ENCODE assay signal across 25 mouse cellular contexts in genomic region chr14:22620191-22620590, GRCm38 (mm10).
A peak's percentile ranks its signal among the peaks of the same experiment; 100 is the strongest.
DNase-seq lines count a peak whose midpoint lies in the region; ATAC-seq and TF ChIP-seq lines count a peak whose summit lies in the region.
"Had no signal": no experiment of that assay in that cellular context is flagged by ENCODE, and none has a peak within 500 bp of the region (broad histone marks: within the 10 kb centered on the region; RNA-seq: fewer than 3 reads in every experiment).

No protein-coding gene starts in this region.

- no peaks in the 10 kb centered on the region for H3K9me3 ChIP-seq in hindbrain, embryonic 16.5 days (ENCODE audit: control insufficient read depth, low read length)
- H3K9me3 ChIP-seq: heart, embryonic 12.5 days; heart, embryonic 15.5 days; hindbrain, embryonic 10.5 days; hindbrain, embryonic 13.5 days had no signal

- no peak overlapping the region for H3K4me2 ChIP-seq in hindbrain, embryonic 16.5 days (ENCODE audit: low read length)
- H3K4me2 ChIP-seq: heart, embryonic 12.5 days; heart, embryonic 15.5 days; hindbrain, embryonic 13.5 days had no signal

- no peak overlapping the region for H3K4me3 ChIP-seq in C2C12 (ENCODE audit: insufficient read depth, poor library complexity, severe bottlenecking)
- no peak overlapping the region for H3K4me3 ChIP-seq in hindbrain, embryonic 16.5 days (ENCODE audit: low read length)
- H3K4me3 ChIP-seq: heart, embryonic 12.5 days; heart, embryonic 15.5 days; hindbrain, embryonic 10.5 days; hindbrain, embryonic 13.5 days had no signal

- no peaks in the 10 kb centered on the region for H3K4me1 ChIP-seq in hindbrain, embryonic 16.5 days (ENCODE audit: control insufficient read depth, insufficient read depth, low read depth, low read length)
- H3K4me1 ChIP-seq: heart, embryonic 15.5 days; hindbrain, embryonic 10.5 days; hindbrain, embryonic 13.5 days had no signal

- no peak overlapping the region for H3ac ChIP-seq in C2C12 (ENCODE audit: control insufficient read depth, insufficient read length, low read depth)

- ATAC-seq in hindbrain, embryonic 16.5 days = no peak
- ATAC-seq: CD4-positive, CD25-positive, alpha-beta regulatory T cell, adult 4 months; forebrain, embryonic 14.5 days; forebrain, postnatal 0 days; hindbrain, postnatal 0 days; inflammation-experienced regulatory T-cells, adult 6 months; intestine, embryonic 16.5 days had no signal

- H3K9ac ChIP-seq in hindbrain, embryonic 16.5 days (ENCODE audit: low read depth, low read length) = no peak overlapping the region
- H3K9ac ChIP-seq: forebrain, postnatal 0 days; heart, embryonic 12.5 days; heart, embryonic 15.5 days; hindbrain, embryonic 13.5 days had no signal

- intact Hi-C loops in left cerebral cortex, postnatal 14 days (cut with DNase I) = no loop called here

- H3K36me3 ChIP-seq in C2C12 (ENCODE audit: control insufficient read depth, insufficient read depth) = no peaks in the 10 kb centered on the region
- no peaks in the 10 kb centered on the region for H3K36me3 ChIP-seq in hindbrain, embryonic 16.5 days (ENCODE audit: control insufficient read depth, insufficient read depth, low read length)
- H3K36me3 ChIP-seq: heart, embryonic 12.5 days; heart, embryonic 15.5 days; hindbrain, embryonic 10.5 days; hindbrain, embryonic 13.5 days had no signal

- no peaks in the 10 kb centered on the region for H3K27me3 ChIP-seq in C2C12 (ENCODE audit: control insufficient read depth, insufficient read depth, insufficient read length)
- H3K27me3 ChIP-seq in hindbrain, embryonic 16.5 days (replicated peaks; ENCODE audit: control insufficient read depth, insufficient read depth, low read length) = no peaks in the 10 kb centered on the region
- H3K27me3 ChIP-seq: heart, embryonic 15.5 days; hindbrain, embryonic 13.5 days had no signal

- DNase-seq in adrenal gland, adult 8-10 months = peak; percentile 49
- peak; percentile 4 for DNase-seq in adrenal gland, postnatal 25 days
- no peak for DNase-seq in retina, postnatal 1 day
- DNase-seq in left cerebral cortex, postnatal 14 days (ENCODE audit: low spot score in 2 of 2) = no peak
- DNase-seq: B cell, adult 2 months; cerebellum, adult 18-20 months; cerebellum, adult 9-10 months; cerebellum, postnatal 14 days; forebrain, postnatal 0 days; gastrocnemius, postnatal 25 days; heart, adult 18-20 months; heart, postnatal 10 days; heart, postnatal 36 days; kidney, adult 18-20 months had no signal

- H3K27ac ChIP-seq in hindbrain, embryonic 16.5 days (ENCODE audit: low read depth, low read length) = no peak overlapping the region
- H3K27ac ChIP-seq: heart, embryonic 15.5 days; hindbrain, embryonic 10.5 days; hindbrain, embryonic 13.5 days; hindbrain, postnatal 0 days had no signal

- no peaks in the 10 kb centered on the region for H3K79me2 ChIP-seq in C2C12 (ENCODE audit: control insufficient read depth, insufficient read depth)

- no peaks in the 10 kb centered on the region for H3K79me3 ChIP-seq in C2C12 (ENCODE audit: low read depth)

- no peak for TF ChIP-seq CTCF in C2C12 (IDR thresholded peaks at IDR 0.05; ENCODE audit: control insufficient read depth, insufficient read depth, insufficient read length)

TF ChIP-seq in C2C12, 6 proteins besides CTCF, POLR2A, EP300 and RAD21:
- TF ChIP-seq FOSL1 (IDR thresholded peaks at IDR 0.05; ENCODE audit: insufficient read depth, low read length, poor library complexity, severe bottlenecking) = no peak
- peak; percentile 11 for TF ChIP-seq MYOD1 (IDR thresholded peaks at IDR 0.05; ENCODE audit: control insufficient read depth, insufficient read length, low read depth)

Comparison
In these comparisons a context has a peak if more than half of its experiments do, and no peak if none do; other contexts are left out.
1. DNase-seq: peak in adrenal gland, adult 8-10 months (single experiment) and adrenal gland, postnatal 25 days (single experiment); none in retina, postnatal 1 day (single experiment) and left cerebral cortex, postnatal 14 days (0 of 2).